Mouse (Mus musculus) kidney, adult 11 months (tissue): Measurements from ENCODE around the gene Nox1.

Source experiments
- DNase-seq: peaks from one replicate; pipeline ENCODE4 v3.0.0; 2022

Nox1 gene

DNA sequence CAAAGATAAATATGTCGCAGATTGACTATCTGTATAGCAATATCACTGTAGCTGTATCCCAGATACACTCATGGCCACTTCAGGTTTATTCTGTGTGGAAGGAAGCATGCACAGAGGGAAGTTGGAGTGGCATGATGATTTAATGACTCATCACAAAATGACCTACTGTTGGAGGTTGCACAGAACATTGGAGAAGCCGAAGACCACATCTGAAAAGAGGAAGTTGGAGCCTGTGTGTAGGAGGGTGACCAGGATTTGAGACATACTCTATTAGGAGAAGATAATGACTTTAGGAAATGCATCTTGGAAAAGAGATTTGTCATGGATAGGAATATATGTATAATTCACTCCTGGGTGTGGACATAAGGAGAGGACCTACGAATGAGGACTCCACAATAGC is 105.3 kb downstream of the Nox1 start:
- no peak for DNase-seq

DNA sequence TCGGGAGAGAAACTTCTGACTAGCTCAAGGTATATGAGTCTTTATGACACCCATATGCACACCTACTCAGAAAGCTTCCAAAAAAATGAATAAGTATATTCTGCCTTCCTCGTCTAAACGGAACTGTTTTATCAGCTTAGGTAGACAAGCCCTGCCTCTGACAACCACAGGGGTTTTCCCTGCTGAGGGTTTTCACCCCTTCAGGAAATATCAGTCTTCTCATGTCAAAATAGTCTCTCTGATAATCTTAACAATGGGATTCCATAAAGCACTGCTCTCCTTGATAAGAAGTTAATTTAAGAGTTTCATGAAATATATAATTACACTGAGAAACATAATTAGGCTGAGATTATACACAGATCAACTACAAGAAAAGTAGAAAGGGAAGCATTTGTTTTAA is 110.0 kb downstream of the Nox1 start:
- DNase-seq: no peak

GRCm38 (mm10) chrX:134102641-134103040 is 119.1 kb downstream of the Nox1 start:
- DNase-seq: no peak

DNA sequence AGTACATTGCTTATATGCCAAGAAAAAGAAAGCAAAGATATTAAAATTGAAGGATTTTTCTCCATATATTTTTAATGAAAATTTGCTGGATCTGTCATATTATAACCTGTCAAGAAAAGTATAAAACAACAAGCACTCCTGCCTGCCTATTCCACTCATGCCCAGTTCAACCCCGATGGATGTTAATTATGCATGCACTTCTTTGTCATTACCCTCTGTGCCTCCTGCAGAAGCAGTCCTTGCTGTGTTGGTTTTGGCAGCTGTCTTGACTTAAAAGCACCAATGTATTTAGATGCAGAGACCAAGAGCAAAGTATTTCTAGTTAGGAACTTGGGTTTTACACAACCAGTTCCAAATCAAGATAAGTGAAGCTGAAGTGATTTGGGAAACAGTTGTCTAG is 136.3 kb downstream of the Nox1 start:
- DNase-seq: peak; percentile 4

GRCm38 (mm10) chrX:134059764-134060163 is 162.0 kb downstream of the Nox1 start:
- DNase-seq: no peak

DNA sequence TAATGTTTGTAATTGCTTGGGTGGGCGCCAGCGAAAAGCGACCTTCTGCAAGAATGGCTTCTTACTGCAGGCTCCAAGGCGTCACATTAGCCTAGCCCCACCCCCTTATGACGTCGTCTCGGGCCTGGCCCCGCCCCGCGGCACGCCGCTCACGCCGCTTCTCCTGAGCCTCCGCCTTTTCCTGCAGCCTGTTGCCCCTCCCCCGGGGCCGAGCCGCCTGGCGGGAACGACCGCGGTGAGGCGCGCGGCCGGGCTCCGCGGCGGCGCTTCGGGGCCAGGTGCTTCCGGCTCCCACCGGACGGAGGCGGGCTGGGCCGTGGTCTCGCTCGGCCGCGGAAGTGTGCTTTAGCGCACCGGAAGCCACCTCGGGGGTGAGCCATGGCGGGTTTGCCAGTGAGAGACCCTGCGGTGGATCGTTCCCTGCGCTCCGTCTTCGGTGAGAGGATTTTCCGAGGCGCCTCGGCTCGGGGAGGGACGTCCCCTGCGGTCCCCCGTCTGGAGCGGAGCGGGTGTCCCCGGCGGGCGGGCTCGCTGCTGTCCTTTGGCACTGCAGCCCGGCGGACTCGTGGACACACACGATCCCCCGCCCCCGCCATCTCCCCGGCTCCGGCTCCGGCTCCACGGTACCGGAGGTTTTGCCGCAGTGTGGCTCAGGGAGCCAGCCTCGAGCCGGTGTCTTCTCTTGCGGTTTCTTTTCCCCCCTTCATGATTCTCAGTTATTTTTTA is 162.6 kb downstream of the Nox1 start, which contains the start of gene Cstf2:
Cstf2 (plus strand) TSS at position 201 of the 726 bp plus-strand sequence.
- peak; percentile 96 for DNase-seq

GRCm38 (mm10) chrX:134058040-134058875 is 163.5 kb downstream of the Nox1 start:
- DNase-seq: no peak

GRCm38 (mm10) chrX:134056897-134057296 is 164.9 kb downstream of the Nox1 start:
- DNase-seq: no peak

GRCm38 (mm10) chrX:134048994-134049393 is 172.8 kb downstream of the Nox1 start:
- DNase-seq: no peak
